Mouse (Mus musculus) myocyte (in vitro differentiated cells): ENCODE measurements around the gene Gabrg3. TPM values are rescaled to one million over a fixed set of nuclear protein-coding genes. Genes with fewer than 3 reads are reported as not detected.

Source experiments
- H3K27me3 ChIP-seq: one replicate; pipeline ENCODE4 v1.6.1; 2011; ENCODE audit not compliant: control insufficient read depth, insufficient read depth, insufficient read length
- H3K36me3 ChIP-seq: one replicate; pipeline ENCODE4 v1.6.1; 2011; ENCODE audit not compliant: control insufficient read depth, insufficient read depth
- H3K4me2 ChIP-seq: one replicate; pipeline ENCODE4 v1.6.1; 2011; ENCODE audit warnings: low read depth, control low read depth
- H3K4me3 ChIP-seq: one replicate; pipeline ENCODE4 v1.5.1; 2011; ENCODE audit warnings: mild to moderate bottlenecking, control low read depth, moderate library complexity
- H3K79me2 ChIP-seq: one replicate; pipeline ENCODE4 v1.6.1; 2011; ENCODE audit not compliant: control insufficient read depth, insufficient read depth
- H3ac ChIP-seq: one replicate; pipeline ENCODE4 v1.6.1; 2011; ENCODE audit not compliant: control insufficient read depth, insufficient read length
- CEBPB ChIP-seq: IDR thresholded peaks from 2 replicates; pipeline ENCODE4 v1.6.1; 2011; ENCODE audit warnings: mild to moderate bottlenecking, moderate library complexity; ENCODE audit not compliant: poor library complexity, insufficient read depth, severe bottlenecking
- E2F4 ChIP-seq: IDR thresholded peaks from one replicate; pipeline ENCODE4 v1.6.1; 2011; ENCODE audit warnings: mild to moderate bottlenecking, control low read depth, moderate library complexity; ENCODE audit not compliant: insufficient read depth
- MAX ChIP-seq: IDR thresholded peaks from one replicate; pipeline ENCODE4 v1.6.1; 2011; ENCODE audit warnings: low read depth, mild to moderate bottlenecking, control low read depth
- MYOD1 ChIP-seq, 3 experiments: IDR thresholded peaks; one replicate each; pipeline ENCODE4 v1.6.1; 2011; ENCODE audit warnings: control low read depth in 2 of 3, low read depth in 2 of 3, mild to moderate bottlenecking in 2 of 3, moderate library complexity in 1 of 3; ENCODE audit not compliant: insufficient read length in 2 of 3, control insufficient read depth in 1 of 3
- MYOG ChIP-seq, 3 experiments: IDR thresholded peaks; one replicate each; pipeline ENCODE4 v1.6.1; 2011; ENCODE audit warnings: control low read depth in 2 of 3, low read depth in 2 of 3, mild to moderate bottlenecking in 2 of 3; ENCODE audit not compliant: insufficient read length in 2 of 3, control insufficient read depth in 1 of 3, insufficient read depth in 1 of 3
- POLR2A ChIP-seq: IDR thresholded peaks from one replicate; pipeline ENCODE4 v1.6.1; 2011; ENCODE audit warnings: low read depth, mild to moderate bottlenecking, control low read depth, moderate library complexity; ENCODE audit not compliant: insufficient read length
- POLR2AphosphoS2 ChIP-seq: IDR thresholded peaks from one replicate; pipeline ENCODE4 v1.6.1; 2011; ENCODE audit warnings: low read depth, control low read depth; ENCODE audit not compliant: insufficient read length
- REST ChIP-seq: IDR thresholded peaks from one replicate; pipeline ENCODE4 v1.6.1; 2011; ENCODE audit warnings: mild to moderate bottlenecking, control low read depth, moderate library complexity; ENCODE audit not compliant: insufficient read depth, insufficient read length
- SRF ChIP-seq: IDR thresholded peaks from one replicate; pipeline ENCODE4 v1.6.1; 2011; ENCODE audit warnings: low read depth; ENCODE audit not compliant: control insufficient read depth, insufficient read length
- TCF12 ChIP-seq: IDR thresholded peaks from one replicate; pipeline ENCODE4 v1.6.1; 2011; ENCODE audit warnings: mild to moderate bottlenecking, control low read depth; ENCODE audit not compliant: poor library complexity, insufficient read depth, severe bottlenecking
- TCF3 ChIP-seq: IDR thresholded peaks from one replicate; pipeline ENCODE4 v1.6.1; 2011; ENCODE audit warnings: low read depth, control low read depth; ENCODE audit not compliant: insufficient read length
- USF1 ChIP-seq: IDR thresholded peaks from one replicate; pipeline ENCODE4 v1.6.1; 2011; ENCODE audit warnings: low read depth, mild to moderate bottlenecking, control low read depth, moderate library complexity
- polyA plus RNA-seq: library from polyadenylated mRNA; unstranded; fragments of >200 nt; fragmentation: generic; extraction: Trizol; gene quantifications from one replicate; pipeline ENCODE4 v1.2.1, GENCODE M21; 2012; ENCODE audit warnings: missing spikeins

The Gabrg3 gene
- polyA plus RNA-seq, 1 experiment = not detected

DNA sequence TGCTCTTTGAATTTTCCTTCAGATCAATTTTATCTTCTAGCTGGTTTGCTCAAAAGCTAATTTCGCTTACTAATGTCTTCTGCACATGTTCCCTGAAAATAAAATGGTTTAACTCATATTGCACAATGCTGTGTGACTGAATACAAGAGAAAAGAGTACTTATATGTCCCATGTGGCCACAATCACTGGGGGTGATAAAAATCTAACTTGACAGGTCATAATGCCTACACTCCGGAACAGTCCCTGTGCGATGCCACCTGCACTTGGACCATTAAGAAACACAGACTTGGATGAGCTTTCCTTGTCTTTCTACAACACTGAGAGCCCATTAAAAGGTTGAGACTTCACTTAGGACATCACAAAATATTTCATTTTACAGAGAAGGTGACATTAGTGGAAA, 108.1 kb downstream of the Gabrg3 start:
- Histone ChIP-seq H3ac (no peak overlapping the region), H3K27me3 (no peaks in the 10 kb centered on the region), H3K4me2 (no peak overlapping the region), H3K4me3 (no peak overlapping the region), H3K36me3 (no peaks in the 10 kb centered on the region), H3K79me2 (no peaks in the 10 kb centered on the region)
- TF ChIP-seq POLR2A (no peak), MYOG (IDR thresholded peaks at IDR 0.05; ENCODE audit: control insufficient read depth in 1 of 3, insufficient read depth in 1 of 3, insufficient read length in 2 of 3, low read depth in 2 of 3) (no peak), MYOD1 (IDR thresholded peaks at IDR 0.05; ENCODE audit: control insufficient read depth in 1 of 3, insufficient read length in 2 of 3, low read depth in 2 of 3) (no peak), SRF (no peak), USF1 (no peak), TCF12 (no peak), E2F4 (no peak), REST (no peak), POLR2AphosphoS2 (no peak), TCF3 (no peak), MAX (no peak), CEBPB (no peak)

DNA sequence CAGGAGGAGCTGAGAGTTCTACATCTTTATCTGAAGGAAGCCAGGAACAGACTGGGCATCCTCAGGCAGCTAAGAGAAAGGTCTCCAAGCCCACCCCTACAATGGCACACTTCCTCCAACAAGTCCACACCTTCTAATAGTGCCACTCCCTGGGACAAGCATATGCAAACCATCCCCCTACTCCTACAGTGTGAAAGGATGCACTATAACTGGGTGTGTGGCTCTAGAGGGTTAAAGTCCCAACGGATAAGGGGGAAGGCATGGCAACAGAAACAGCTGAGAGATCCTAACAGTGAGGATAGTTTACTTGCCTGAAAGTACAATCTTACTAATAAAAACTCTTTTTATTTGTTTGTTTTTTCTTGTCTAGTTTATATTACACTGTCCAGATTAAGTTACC, 126.8 kb downstream of the Gabrg3 start:
- no peak overlapping the region for H3K4me3 ChIP-seq

DNA sequence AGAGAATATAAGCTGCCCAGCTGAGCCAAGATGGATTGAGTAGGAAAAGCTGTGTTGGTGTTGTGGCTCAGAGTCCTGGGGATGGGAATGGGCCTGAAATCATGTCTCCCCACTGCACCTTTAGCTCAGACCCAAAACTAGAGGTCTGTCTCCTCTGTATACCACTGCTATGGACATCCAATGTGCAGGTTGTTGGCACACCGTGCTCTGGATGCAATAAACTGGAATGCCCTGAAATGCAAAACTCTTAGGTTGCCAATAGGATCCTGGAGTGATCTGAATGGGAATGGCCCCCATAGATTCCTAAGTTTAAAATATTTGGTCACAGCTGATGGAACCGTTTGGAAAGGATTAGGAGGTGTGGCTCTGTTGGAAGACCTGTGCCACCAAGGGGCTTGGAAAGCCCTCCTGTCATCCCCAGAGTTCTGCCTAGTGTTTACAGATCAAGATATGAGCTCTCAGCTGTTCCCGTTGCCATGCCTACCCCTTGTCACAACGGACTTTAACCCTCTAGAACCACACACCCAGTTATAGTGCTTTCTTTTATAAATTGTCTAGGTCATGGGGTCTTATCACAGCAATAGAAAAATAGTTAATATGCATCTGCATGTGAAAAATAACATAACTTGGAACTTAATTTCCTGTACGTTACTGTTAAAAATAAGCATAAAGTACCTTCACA, 128.0 kb downstream of the Gabrg3 start:
- no peaks in the 10 kb centered on the region for H3K79me2 ChIP-seq
- TF ChIP-seq REST (no peak), E2F4 (no peak), POLR2AphosphoS2 (no peak), TCF3 (no peak), MYOG (IDR thresholded peaks at IDR 0.05; ENCODE audit: control insufficient read depth in 1 of 3, insufficient read depth in 1 of 3, insufficient read length in 2 of 3, low read depth in 2 of 3) (no peak), SRF (no peak), CEBPB (no peak), POLR2A (no peak), USF1 (no peak)
- no peaks in the 10 kb centered on the region for H3K36me3 ChIP-seq
- no peak overlapping the region for H3K4me2 ChIP-seq
- H3ac ChIP-seq = no peak overlapping the region
- H3K27me3 ChIP-seq = no peaks in the 10 kb centered on the region
- no peak overlapping the region for H3K4me3 ChIP-seq

More for the DNA sequence above, 126.8 kb downstream of the Gabrg3 start:
- Histone ChIP-seq H3ac (no peak overlapping the region), H3K27me3 (no peaks in the 10 kb centered on the region), H3K4me2 (no peak overlapping the region), H3K79me2 (no peaks in the 10 kb centered on the region), H3K36me3 (no peaks in the 10 kb centered on the region)
- TF ChIP-seq TCF12 = no peak
- no peak for TF ChIP-seq MYOG (IDR thresholded peaks at IDR 0.05; ENCODE audit: control insufficient read depth in 1 of 3, insufficient read depth in 1 of 3, insufficient read length in 2 of 3, low read depth in 2 of 3)

DNA sequence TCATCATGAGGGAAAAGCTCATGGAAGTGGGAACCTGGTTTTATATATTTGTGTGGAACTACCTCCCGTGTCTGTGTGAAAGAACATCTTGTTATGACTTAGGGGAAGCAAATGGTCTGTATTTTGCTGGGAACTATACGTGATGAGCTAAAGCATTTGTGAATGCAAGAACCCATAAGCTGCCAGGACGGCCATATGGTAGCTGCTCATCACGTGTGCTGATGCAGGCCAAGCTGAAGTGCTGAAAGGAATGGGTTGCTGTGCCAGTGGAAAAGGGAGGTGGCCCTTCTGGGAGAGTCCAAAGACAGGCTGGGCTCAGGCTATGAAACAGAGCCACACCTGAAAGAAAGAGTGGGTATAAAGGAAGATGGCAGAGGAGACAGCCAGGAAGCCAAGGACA, 143.0 kb downstream of the Gabrg3 start:
- TF ChIP-seq MAX (no peak), TCF3 (no peak), SRF (no peak), POLR2AphosphoS2 (no peak), CEBPB (no peak), MYOD1 (IDR thresholded peaks at IDR 0.05; ENCODE audit: control insufficient read depth in 1 of 3, insufficient read length in 2 of 3, low read depth in 2 of 3) (no peak), POLR2A (no peak), REST (no peak)
- no peaks in the 10 kb centered on the region for H3K27me3 ChIP-seq
- no peaks in the 10 kb centered on the region for H3K36me3 ChIP-seq
- no peak overlapping the region for H3K4me3 ChIP-seq
- H3ac ChIP-seq = no peak overlapping the region
- H3K4me2 ChIP-seq = no peak overlapping the region
- H3K79me2 ChIP-seq = no peaks in the 10 kb centered on the region

DNA sequence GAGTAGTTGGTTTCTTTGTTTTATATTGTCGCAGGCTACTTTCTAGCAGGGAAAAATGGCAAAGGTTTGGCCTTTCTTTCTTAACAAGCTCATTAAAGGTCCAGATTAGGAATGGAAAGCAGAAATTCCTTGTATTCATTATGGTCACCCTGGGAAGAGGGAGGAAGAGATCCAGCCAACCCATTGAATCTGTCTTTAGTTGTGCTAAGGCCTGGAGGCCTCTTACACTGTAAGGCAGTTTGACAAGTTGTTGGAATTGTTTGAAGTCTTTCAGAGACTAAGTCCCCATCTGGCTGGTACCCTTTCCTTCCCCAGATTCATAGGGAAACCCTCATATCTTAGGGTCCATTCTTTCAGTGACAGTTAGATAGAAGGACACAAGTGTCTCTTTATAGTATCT, 172.9 kb downstream of the Gabrg3 start:
- Histone ChIP-seq H3K27me3 (no peaks in the 10 kb centered on the region), H3K79me2 (no peaks in the 10 kb centered on the region), H3K36me3 (no peaks in the 10 kb centered on the region), H3K4me3 (no peak overlapping the region), H3ac (no peak overlapping the region), H3K4me2 (no peak overlapping the region)
- TF ChIP-seq E2F4 (no peak), SRF (no peak), USF1 (no peak), MYOG (IDR thresholded peaks at IDR 0.05; ENCODE audit: control insufficient read depth in 1 of 3, insufficient read depth in 1 of 3, insufficient read length in 2 of 3, low read depth in 2 of 3) (no peak), POLR2A (no peak), TCF12 (no peak), CEBPB (no peak), REST (no peak), MAX (no peak)
